Mouse (Mus musculus) myocyte (in vitro differentiated cells): ENCODE results near the gene Mks1.

Source experiments
- MAX ChIP-seq: IDR thresholded peaks from one replicate; pipeline ENCODE4 v1.6.1; 2011; ENCODE audit warnings: low read depth, mild to moderate bottlenecking, control low read depth
- TCF12 ChIP-seq: IDR thresholded peaks from one replicate; pipeline ENCODE4 v1.6.1; 2011; ENCODE audit warnings: mild to moderate bottlenecking, control low read depth; ENCODE audit not compliant: poor library complexity, insufficient read depth, severe bottlenecking

DNA sequence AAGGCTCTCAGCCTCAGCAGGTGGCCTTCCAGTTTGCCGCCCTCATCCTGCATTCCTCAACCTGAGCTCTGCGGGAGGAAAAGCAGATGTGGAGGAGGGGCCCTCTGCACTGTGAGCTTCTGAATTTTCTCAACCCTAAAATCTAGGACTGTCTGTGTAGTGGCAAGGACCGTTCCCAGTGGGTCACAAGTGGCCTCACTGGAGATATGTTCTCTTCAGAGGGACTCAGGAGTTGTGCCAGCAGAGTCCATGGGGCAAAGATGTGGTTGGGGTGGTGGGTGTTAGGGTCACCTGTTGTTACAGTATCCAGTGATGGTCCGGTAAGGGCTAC, 35.6 kb upstream of the Mks1 start:
- TF ChIP-seq TCF12, result no peak
- TF ChIP-seq MAX, result no peak
